Mouse (Mus musculus): Measurements from ENCODE around the gene Dag1. TPM values are rescaled to one million over a fixed set of nuclear protein-coding genes. Genes with fewer than 3 reads are reported as not detected.
A peak's percentile ranks its signal among the peaks of the same experiment; 100 is the strongest.

The Dag1 gene
- total RNA-seq, 1 experiment, result 134 TPM

DNA sequence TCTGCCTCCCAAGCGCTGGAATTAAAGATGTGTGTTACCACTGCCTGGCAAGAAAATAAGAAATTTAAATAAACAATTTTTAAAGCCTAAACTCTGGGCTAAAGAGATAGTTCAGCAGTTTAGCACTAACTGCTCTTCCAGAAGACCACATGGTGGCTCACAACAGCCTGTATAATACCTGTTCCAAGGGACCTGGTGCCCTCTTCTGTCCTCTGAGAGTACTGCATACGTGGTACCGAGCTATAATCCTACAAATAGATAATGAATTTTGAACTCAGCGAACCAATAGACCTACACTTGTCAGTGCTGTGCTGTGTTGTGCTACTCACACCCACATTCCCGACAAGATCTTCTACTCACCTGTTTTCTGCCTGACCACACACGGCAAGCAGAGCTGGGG is 20.7 kb upstream of the Dag1 start:
- TF ChIP-seq MAFK (IDR thresholded peaks at IDR 0.05; ENCODE audit: insufficient read depth, low read depth, low read length) (no peak), ZC3H11A (IDR thresholded peaks at IDR 0.05; ENCODE audit: borderline replicate concordance, low read depth, low read length) (peak; percentile 62; the same call in 1 of the 2 replicates)
- Histone ChIP-seq H3K36me3 (ENCODE audit: control insufficient read depth, insufficient read depth, low read length, poor library complexity, severe bottlenecking) (no peaks in the 10 kb centered on the region), H3K4me3 (ENCODE audit: insufficient read depth in 1 of 2, low read depth in 1 of 2, low read length in 2 of 2, poor library complexity in 1 of 2, severe bottlenecking in 1 of 2) (no peak overlapping the region), H3K4me1 (ENCODE audit: control insufficient read depth in 2 of 2, insufficient read depth in 2 of 2, low read length in 2 of 2, poor library complexity in 1 of 2) (no peaks in the 10 kb centered on the region), H3K27ac (ENCODE audit: insufficient read depth, low read depth, low read length, poor library complexity, severe bottlenecking) (no peak overlapping the region), H3K9ac (ENCODE audit: insufficient read depth, low read depth, low read length, poor library complexity, severe bottlenecking) (no peak overlapping the region), H3K9me3 (ENCODE audit: control insufficient read depth, insufficient read depth, low read depth, low read length) (no peaks in the 10 kb centered on the region)
- in situ Hi-C loops (cut with MboI; ENCODE audit: low sequenced_read_pairs in 2 of 2, unreplicated experiment in 2 of 2), result no loop called here
- DNase-seq (ENCODE audit: low read depth, low spot score), result no peak

DNA sequence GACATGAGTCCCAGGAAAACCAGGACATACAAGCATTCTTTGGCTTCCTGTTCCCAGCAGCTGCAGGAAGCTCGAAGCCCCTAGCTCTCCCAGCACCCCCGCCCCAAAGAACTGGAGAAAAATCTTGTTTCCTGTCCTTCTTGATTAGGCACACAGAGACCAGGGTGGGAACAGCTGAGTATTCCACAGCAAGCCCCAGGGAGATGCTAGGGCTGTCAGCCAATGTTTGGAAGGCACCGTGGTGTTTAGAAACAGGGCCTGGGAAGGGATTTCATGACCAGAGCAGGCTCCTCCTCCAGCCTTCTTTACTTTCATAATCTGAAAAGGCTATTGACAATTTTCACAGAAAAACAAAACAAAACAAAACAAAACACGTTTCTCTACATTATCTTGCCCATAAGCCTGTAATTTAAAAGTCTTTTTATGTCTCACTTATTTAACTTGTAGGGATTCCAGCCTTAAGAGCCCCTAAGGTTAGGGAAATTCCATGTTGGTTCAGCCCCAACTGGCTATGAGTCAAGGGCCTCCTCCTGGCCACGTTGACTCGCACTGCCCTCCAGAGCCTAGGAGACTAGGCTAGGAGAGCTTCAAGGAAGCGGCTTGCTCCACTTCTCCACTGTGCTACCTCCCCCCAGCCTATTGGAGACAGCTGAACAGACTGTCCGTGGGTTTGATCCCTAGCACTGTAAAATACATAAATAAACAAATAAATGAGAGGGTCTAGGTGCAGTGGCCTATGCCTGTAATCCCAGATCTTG is 16.5 kb upstream of the Dag1 start:
- no peak overlapping the region for H3K9ac ChIP-seq (ENCODE audit: insufficient read depth, low read depth, low read length, poor library complexity, severe bottlenecking)
- H3K9me3 ChIP-seq (ENCODE audit: control insufficient read depth, insufficient read depth, low read depth, low read length), result no peaks in the 10 kb centered on the region
- H3K4me3 ChIP-seq (ENCODE audit: insufficient read depth in 1 of 2, low read depth in 1 of 2, low read length in 2 of 2, poor library complexity in 1 of 2, severe bottlenecking in 1 of 2), result no peak overlapping the region
- no peaks in the 10 kb centered on the region for H3K36me3 ChIP-seq (ENCODE audit: control insufficient read depth, insufficient read depth, low read length, poor library complexity, severe bottlenecking)
- no peak overlapping the region for H3K27ac ChIP-seq (ENCODE audit: insufficient read depth, low read depth, low read length, poor library complexity, severe bottlenecking)
- no peak for DNase-seq (ENCODE audit: low read depth, low spot score)
- TF ChIP-seq CHD2 (IDR thresholded peaks at IDR 0.05; ENCODE audit: low read depth, low read length) (no peak), HCFC1 (IDR thresholded peaks at IDR 0.05; ENCODE audit: borderline replicate concordance, insufficient read depth, low read length) (no peak)
- H3K4me1 ChIP-seq (ENCODE audit: control insufficient read depth in 2 of 2, insufficient read depth in 2 of 2, low read length in 2 of 2, poor library complexity in 1 of 2), result peaks cover 0 to 2% of the 10 kb centered on the region in 2 experiments; a peak in 2 of 4 replicates
- in situ Hi-C loops (cut with MboI; ENCODE audit: low sequenced_read_pairs in 2 of 2, unreplicated experiment in 2 of 2), result no loop called here

DNA sequence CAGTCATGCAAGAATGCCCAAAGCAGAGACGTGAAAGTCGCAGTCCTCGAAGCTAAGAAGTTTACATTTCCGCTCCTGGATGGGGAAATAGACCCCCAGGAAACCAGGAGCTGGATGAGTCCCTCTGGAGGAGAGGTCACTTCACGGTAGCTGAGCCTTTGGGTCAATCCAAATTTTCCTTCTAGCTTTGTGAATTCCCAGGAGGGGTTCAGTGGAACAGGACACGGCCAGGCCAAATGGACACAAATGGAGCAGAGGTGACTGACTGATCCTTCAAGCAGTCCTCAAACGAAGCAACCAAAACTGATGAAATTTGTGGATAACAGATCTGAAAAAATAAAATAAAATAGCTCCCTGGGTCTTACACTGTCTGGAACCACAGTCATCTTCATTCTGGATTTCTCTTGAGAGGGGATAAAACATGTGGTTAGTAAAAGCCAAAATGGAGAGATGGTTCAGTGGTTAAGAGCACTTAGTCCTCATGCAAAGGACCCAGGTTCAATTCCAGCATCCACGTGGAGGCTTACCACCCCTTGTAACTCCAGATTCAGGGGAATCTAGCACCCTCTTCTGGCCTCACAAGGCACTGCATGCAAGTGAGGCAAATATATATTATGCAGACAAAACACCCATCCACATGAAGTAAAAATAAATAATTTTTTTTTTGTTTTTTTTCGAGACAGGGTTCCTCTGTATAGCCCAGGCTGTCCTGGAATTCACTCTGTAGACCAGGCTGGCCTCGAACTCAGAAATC is 15.1 kb upstream of the Dag1 start:
- in situ Hi-C loops (cut with MboI; ENCODE audit: low sequenced_read_pairs in 2 of 2, unreplicated experiment in 2 of 2), result no loop called here
- TF ChIP-seq MAFK (IDR thresholded peaks at IDR 0.05; ENCODE audit: insufficient read depth, low read depth, low read length) (no peak), CHD2 (IDR thresholded peaks at IDR 0.05; ENCODE audit: low read depth, low read length) (no peak), ZC3H11A (IDR thresholded peaks at IDR 0.05; ENCODE audit: borderline replicate concordance, low read depth, low read length) (peak; percentile 71), ZNF384 (IDR thresholded peaks at IDR 0.05; ENCODE audit: low read depth, low read length) (no peak), HCFC1 (IDR thresholded peaks at IDR 0.05; ENCODE audit: borderline replicate concordance, insufficient read depth, low read length) (no peak)
- Histone ChIP-seq H3K27ac (ENCODE audit: insufficient read depth, low read depth, low read length, poor library complexity, severe bottlenecking) (no peak overlapping the region), H3K9me3 (ENCODE audit: control insufficient read depth, insufficient read depth, low read depth, low read length) (no peaks in the 10 kb centered on the region), H3K9ac (ENCODE audit: insufficient read depth, low read depth, low read length, poor library complexity, severe bottlenecking) (peak overlapping the region; percentile 51; the same call in 1 of the 2 replicates), H3K4me1 (ENCODE audit: control insufficient read depth in 2 of 2, insufficient read depth in 2 of 2, low read length in 2 of 2, poor library complexity in 1 of 2) (peaks cover 0 to 12% of the 10 kb centered on the region in 2 experiments; a peak in 3 of 4 replicates), H3K4me3 (ENCODE audit: insufficient read depth in 1 of 2, low read depth in 1 of 2, low read length in 2 of 2, poor library complexity in 1 of 2, severe bottlenecking in 1 of 2) (no peak overlapping the region), H3K36me3 (ENCODE audit: control insufficient read depth, insufficient read depth, low read length, poor library complexity, severe bottlenecking) (no peaks in the 10 kb centered on the region)
- no peak for DNase-seq (ENCODE audit: low read depth, low spot score)

DNA sequence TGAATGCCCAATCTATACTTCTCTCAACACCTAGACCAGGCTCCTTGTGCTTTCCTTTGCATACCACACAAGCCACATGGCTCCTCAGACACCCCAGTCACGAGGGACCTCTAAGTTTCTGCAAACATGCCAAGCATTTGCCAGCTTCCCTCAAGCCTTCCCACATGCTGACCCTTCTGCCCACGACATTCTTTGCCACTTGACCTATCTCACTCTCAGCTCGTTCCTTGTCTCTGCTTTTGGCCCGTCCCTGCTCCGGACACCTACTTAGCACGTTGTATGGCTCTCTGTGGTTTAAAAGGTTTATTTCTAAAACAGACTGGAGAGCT is 11.5 kb upstream of the Dag1 start:
- no peak for TF ChIP-seq ZC3H11A (IDR thresholded peaks at IDR 0.05; ENCODE audit: borderline replicate concordance, low read depth, low read length)
- no peak for TF ChIP-seq CHD2 (IDR thresholded peaks at IDR 0.05; ENCODE audit: low read depth, low read length)
- no peak for TF ChIP-seq ZNF384 (IDR thresholded peaks at IDR 0.05; ENCODE audit: low read depth, low read length)
- TF ChIP-seq HCFC1 (IDR thresholded peaks at IDR 0.05; ENCODE audit: borderline replicate concordance, insufficient read depth, low read length), result no peak
- no peak for TF ChIP-seq MAFK (IDR thresholded peaks at IDR 0.05; ENCODE audit: insufficient read depth, low read depth, low read length)
- no peaks in the 10 kb centered on the region for H3K36me3 ChIP-seq (ENCODE audit: control insufficient read depth, insufficient read depth, low read length, poor library complexity, severe bottlenecking)
- in situ Hi-C loops (cut with MboI; ENCODE audit: low sequenced_read_pairs in 2 of 2, unreplicated experiment in 2 of 2), result no loop called here
- no peak overlapping the region for H3K27ac ChIP-seq (ENCODE audit: insufficient read depth, low read depth, low read length, poor library complexity, severe bottlenecking)
- DNase-seq (ENCODE audit: low read depth, low spot score), result no peak
- no peak overlapping the region for H3K4me3 ChIP-seq (ENCODE audit: insufficient read depth in 1 of 2, low read depth in 1 of 2, low read length in 2 of 2, poor library complexity in 1 of 2, severe bottlenecking in 1 of 2)
- no peak overlapping the region for H3K9ac ChIP-seq (ENCODE audit: insufficient read depth, low read depth, low read length, poor library complexity, severe bottlenecking)
- H3K9me3 ChIP-seq (ENCODE audit: control insufficient read depth, insufficient read depth, low read depth, low read length), result no peaks in the 10 kb centered on the region
- H3K4me1 ChIP-seq (ENCODE audit: control insufficient read depth in 2 of 2, insufficient read depth in 2 of 2, low read length in 2 of 2, poor library complexity in 1 of 2), result peaks cover 3 to 26% of the 10 kb centered on the region in 2 experiments

Measured in ES-E14 (cell line).